Mouse (Mus musculus): ENCODE data around the gene Spint1. TPM values are rescaled to one million over a fixed set of nuclear protein-coding genes. Genes with fewer than 3 reads are reported as not detected.

The Spint1 gene
- polyA plus RNA-seq (2016; fragmentation: Nextera tagmentation; extraction: Ambion mirVana): 1.2 and 1.7 TPM in 2 replicates

DNA sequence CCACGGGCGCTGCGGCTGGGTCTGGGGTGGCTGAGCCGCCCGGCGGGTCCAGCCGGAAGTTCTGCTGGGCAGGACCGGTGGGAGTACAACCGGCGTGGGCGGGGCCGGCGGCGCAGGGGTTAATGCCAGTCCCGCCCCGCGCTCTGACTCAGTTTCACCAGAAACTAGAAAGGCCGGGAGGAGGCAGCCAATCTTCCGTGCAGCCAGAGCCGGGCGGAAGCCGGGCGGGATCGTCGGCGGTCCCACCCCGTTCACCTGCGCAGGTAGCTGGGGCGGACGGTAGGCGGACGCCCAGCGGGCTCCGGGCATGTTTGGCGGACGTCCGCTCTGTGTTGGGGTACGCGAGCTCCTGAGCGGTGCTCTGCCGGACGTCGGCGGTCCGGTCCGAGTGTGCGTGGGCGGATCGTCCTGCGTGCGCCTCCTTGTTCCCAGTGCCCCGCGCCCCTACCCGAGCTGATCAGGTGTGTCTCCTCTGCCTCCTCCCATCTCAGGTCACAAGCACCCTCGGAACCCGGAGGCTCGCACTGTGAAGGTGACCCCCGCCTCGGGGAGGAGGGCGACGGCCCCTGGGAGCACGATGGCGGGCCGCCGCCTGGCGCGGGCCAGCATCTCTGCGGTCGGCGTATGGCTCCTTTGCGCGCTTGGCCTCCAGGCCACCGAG is at the start of gene Spint1:
Spint1 (plus strand) TSS at position 153 of the 661 bp plus-strand sequence.
- Histone ChIP-seq H3K27me3 (replicated peaks) (peaks cover 52% of the 10 kb centered on the region), H3K4me2 (replicated peaks) (peak within 1 kb of the TSS; percentile 67), H3K9ac (0 out of 2 replicates have a peak within 1 kb of the TSS, but pooled peaks have one; percentile 30), H3K4me3 (peak within 1 kb of the TSS; percentile 37), H3K4me1 (peaks cover 13% of the 10 kb centered on the region), H3K36me3 (no peaks in the 10 kb centered on the region), H3K9me3 (no peaks in the 10 kb centered on the region), H3K27ac (no peak within 1 kb of the TSS)
- WGBS: under 1% methylated on average over 73 of the region's 73 CpGs
- no peak for ATAC-seq (ENCODE audit: low FRiP score, low read depth)

DNA sequence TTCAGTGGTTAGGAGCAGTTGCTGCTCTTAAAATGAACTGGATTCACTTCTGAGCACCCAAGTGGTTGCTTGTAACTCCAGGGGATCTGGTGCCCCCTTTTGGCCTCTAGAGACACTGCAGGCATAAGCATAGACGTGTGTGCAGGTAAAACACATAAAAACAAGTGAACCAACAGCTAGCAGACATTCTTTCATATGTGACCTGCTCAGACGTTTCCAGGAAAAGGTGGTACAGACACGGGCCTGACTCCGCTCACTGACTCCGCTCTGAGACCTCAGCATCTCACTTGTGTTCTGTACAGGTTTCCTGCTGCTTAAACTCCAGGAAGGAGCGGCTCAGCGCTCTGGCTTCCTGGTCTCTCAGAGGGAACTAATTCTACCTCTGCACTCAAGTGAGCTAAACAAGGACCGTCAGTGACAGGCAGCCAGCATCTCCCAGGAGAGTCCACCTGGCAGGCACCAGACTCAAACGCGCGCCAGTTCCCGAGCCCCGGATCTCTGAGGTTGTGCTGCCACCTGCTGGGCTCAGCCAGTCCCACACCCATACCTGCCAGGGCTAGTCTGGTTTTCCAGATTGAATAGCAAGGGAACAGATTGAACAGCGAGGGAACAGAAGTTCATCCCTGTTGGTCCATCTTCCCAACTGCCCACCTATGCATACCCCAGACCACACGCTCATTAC is 48.0 kb upstream of the Spint1 start:
- peaks cover 4% of the 10 kb centered on the region; the same call in 1 of the 2 replicates for H3K4me1 ChIP-seq
- no peak overlapping the region for H3K27ac ChIP-seq
- 0 out of 2 replicates have a peak overlapping the region, but pooled peaks have one; percentile 9 for H3K4me3 ChIP-seq
- peak overlapping the region; percentile 62 for H3K4me2 ChIP-seq (replicated peaks)
- no peak overlapping the region for H3K9ac ChIP-seq
- H3K27me3 ChIP-seq (replicated peaks): no peaks in the 10 kb centered on the region
- peaks cover 10% of the 10 kb centered on the region for H3K36me3 ChIP-seq
- WGBS: 7% methylated on average over 15 of the region's 15 CpGs
- H3K9me3 ChIP-seq: no peaks in the 10 kb centered on the region
- peak; percentile 86 for ATAC-seq (ENCODE audit: low FRiP score, low read depth)

- Histone ChIP-seq H3K27me3 (replicated peaks) (no peaks in the 10 kb centered on the region), H3K4me3 (no peak overlapping the region), H3K9me3 (no peaks in the 10 kb centered on the region), H3K36me3 (no peaks in the 10 kb centered on the region), H3K9ac (no peak overlapping the region), H3K27ac (no peak overlapping the region), H3K4me1 (peaks cover 4% of the 10 kb centered on the region; the same call in 1 of the 2 replicates), H3K4me2 (replicated peaks) (no peak overlapping the region)
- no peak for ATAC-seq (ENCODE audit: low FRiP score, low read depth)
- WGBS: 89% methylated on average over 5 of the region's 5 CpGs
Measured at GRCm38 (mm10) chr2:119190969-119191368, 46.2 kb upstream of the Spint1 start.

- Histone ChIP-seq H3K36me3 (no peaks in the 10 kb centered on the region), H3K27ac (no peak overlapping the region), H3K4me2 (replicated peaks) (no peak overlapping the region), H3K27me3 (replicated peaks) (no peaks in the 10 kb centered on the region), H3K4me3 (no peak overlapping the region), H3K4me1 (peaks cover 3% of the 10 kb centered on the region; the same call in 1 of the 2 replicates), H3K9ac (no peak overlapping the region), H3K9me3 (no peaks in the 10 kb centered on the region)
- no peak for ATAC-seq (ENCODE audit: low FRiP score, low read depth)
- WGBS: 92% methylated on average over 5 of the region's 5 CpGs
Measured at GRCm38 (mm10) chr2:119194140-119194539, 43.0 kb upstream of the Spint1 start.

DNA sequence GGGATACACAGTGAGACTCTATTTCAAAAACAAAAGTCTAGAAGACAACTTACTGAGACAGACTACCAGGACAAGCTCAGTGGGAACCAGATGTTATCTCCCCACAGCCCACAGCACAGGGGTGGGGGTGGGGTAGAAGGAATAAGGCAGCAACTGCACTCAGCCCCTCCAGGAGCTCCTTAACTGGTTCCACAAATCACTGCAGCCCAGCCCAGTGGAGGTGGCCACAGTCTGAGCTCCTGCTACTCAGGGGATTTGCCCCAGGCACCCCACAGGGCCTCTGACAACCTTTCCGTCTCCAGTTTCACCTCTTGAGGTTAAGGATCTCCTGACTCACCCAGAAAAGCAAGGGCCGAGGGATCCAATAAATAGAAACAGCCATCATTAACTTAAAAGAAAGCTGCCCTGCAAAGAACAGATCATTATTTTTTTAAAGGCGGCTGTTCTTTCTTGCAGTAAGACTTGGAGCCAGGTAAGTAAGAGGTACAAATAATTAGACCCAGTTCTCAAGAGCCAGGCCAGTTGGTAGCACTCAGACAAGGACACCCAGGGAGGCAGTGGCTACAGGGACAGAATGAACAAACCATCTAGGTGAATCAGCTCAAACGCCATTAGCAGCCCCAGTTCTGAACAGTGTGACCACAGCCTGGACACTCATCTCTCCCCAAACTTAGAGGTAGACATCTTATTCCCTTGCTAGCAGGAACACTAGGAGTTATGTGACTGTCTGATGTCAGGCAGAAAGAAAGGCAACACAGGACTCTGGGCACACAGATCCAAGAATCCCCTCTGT is 40.6 kb upstream of the Spint1 start:
- Histone ChIP-seq H3K27me3 (replicated peaks) (no peaks in the 10 kb centered on the region), H3K4me1 (no peaks in the 10 kb centered on the region), H3K4me3 (no peak overlapping the region), H3K27ac (no peak overlapping the region), H3K9ac (no peak overlapping the region), H3K4me2 (replicated peaks) (no peak overlapping the region), H3K9me3 (no peaks in the 10 kb centered on the region), H3K36me3 (no peaks in the 10 kb centered on the region)
- no peak for ATAC-seq (ENCODE audit: low FRiP score, low read depth)
- 38% methylated on average over 4 of the region's 4 CpGs for WGBS

DNA sequence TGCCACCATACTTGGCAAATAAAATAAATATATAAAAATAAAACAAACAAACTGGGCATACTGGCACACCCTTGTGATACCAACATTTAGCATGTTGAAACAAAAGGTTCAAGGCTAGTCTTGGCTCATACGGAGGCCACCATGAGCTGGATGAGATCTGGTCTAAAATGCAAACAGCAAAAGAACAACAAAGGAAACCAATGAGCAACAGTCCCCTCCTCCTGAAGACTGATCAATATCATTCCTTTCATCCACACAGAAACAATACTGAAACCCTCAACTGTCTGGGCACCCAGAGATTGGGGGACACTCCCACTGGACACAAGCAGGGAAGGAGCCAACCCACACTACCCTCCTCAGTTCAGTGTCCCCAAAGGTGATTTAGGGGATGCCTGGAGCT is 39.7 kb upstream of the Spint1 start:
- Histone ChIP-seq H3K27me3 (replicated peaks) (no peaks in the 10 kb centered on the region), H3K27ac (no peak overlapping the region), H3K9me3 (no peaks in the 10 kb centered on the region), H3K36me3 (no peaks in the 10 kb centered on the region), H3K4me2 (replicated peaks) (no peak overlapping the region), H3K4me3 (no peak overlapping the region), H3K9ac (no peak overlapping the region), H3K4me1 (no peaks in the 10 kb centered on the region)
- ATAC-seq (ENCODE audit: low FRiP score, low read depth): no peak
- WGBS: 89% methylated on average over 1 of the region's 1 CpGs

GRCm38 (mm10) chr2:119198049-119198448 is 39.1 kb upstream of the Spint1 start:
- no peaks in the 10 kb centered on the region for H3K4me1 ChIP-seq
- no peak overlapping the region for H3K4me2 ChIP-seq (replicated peaks)
- H3K27ac ChIP-seq: no peak overlapping the region
- no peaks in the 10 kb centered on the region for H3K27me3 ChIP-seq (replicated peaks)
- no peaks in the 10 kb centered on the region for H3K36me3 ChIP-seq
- H3K9ac ChIP-seq: no peak overlapping the region
- 64% methylated on average over 1 of the region's 1 CpGs for WGBS
- no peak for ATAC-seq (ENCODE audit: low FRiP score, low read depth)
- no peak overlapping the region for H3K4me3 ChIP-seq
- no peaks in the 10 kb centered on the region for H3K9me3 ChIP-seq

GRCm38 (mm10) chr2:119198934-119199333 is 38.2 kb upstream of the Spint1 start:
- Histone ChIP-seq H3K27me3 (replicated peaks) (no peaks in the 10 kb centered on the region), H3K4me1 (peaks cover 5% of the 10 kb centered on the region; the same call in 1 of the 2 replicates), H3K9ac (no peak overlapping the region), H3K27ac (no peak overlapping the region), H3K4me3 (no peak overlapping the region), H3K9me3 (no peaks in the 10 kb centered on the region), H3K4me2 (replicated peaks) (no peak overlapping the region), H3K36me3 (no peaks in the 10 kb centered on the region)
- no peak for ATAC-seq (ENCODE audit: low FRiP score, low read depth)
- WGBS: 80% methylated on average over 3 of the region's 3 CpGs

DNA sequence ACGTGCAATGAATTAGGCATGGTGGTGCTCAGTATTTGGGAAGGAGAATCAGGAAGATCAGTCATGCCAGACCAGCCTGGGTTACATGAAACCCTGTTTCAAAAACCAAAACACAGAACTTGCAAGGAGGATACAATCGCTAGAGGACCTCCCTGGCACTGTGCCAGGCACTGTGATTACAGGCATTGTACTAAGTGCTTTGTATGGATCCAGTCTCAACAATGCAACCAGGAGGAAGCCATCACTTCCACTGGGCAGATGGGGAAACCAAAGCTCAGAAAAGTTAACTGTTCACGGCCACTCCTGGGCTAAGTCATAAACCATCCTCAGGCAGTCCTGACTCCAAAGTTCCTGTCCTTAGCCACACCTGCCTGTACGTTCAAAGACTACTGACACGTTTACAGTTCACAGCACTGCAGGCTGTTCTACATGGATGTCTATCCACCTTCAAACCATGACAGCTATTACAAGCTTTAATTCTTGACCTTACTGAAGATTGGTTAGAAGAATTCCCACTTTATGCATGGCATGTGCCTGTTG is 34.2 kb upstream of the Spint1 start:
- no peak for ATAC-seq (ENCODE audit: low FRiP score, low read depth)
- H3K4me2 ChIP-seq (replicated peaks): no peak overlapping the region
- no peaks in the 10 kb centered on the region for H3K27me3 ChIP-seq (replicated peaks)
- peaks cover 12% of the 10 kb centered on the region for H3K4me1 ChIP-seq
- no peaks in the 10 kb centered on the region for H3K36me3 ChIP-seq
- no peak overlapping the region for H3K9ac ChIP-seq
- WGBS: 61% methylated on average over 5 of the region's 5 CpGs
- no peak overlapping the region for H3K27ac ChIP-seq
- H3K4me3 ChIP-seq: no peak overlapping the region
- no peaks in the 10 kb centered on the region for H3K9me3 ChIP-seq

DNA sequence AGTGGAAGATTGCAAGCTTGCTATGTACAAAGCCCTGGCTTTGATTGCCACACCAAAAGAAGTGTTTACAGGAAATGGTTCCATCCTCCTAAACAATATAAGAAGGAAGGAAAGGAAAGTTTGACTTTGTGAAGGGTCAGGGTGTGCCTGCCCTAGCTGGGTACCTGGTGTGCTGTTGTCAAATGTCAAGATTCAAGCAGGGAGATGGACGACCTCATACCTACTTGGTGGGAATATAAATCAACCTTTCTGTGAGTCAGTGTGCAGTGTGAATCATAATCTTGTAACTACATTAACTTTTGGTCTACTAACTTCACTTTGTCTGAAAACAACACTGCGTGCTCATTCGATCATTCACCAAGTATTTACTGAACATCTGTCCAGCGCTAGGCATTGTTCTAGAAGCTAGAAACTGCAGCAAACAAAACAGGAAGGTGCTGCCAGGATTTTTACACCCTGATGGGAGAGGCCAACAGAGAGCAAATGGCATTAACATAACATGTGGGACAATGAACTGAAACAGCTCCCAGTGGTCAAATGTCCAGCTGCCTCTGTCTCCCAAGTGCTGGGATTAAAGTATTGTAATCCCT is 33.2 kb upstream of the Spint1 start:
- ATAC-seq (ENCODE audit: low FRiP score, low read depth): no peak
- no peaks in the 10 kb centered on the region for H3K27me3 ChIP-seq (replicated peaks)
- no peak overlapping the region for H3K9ac ChIP-seq
- H3K4me1 ChIP-seq: peaks cover 12% of the 10 kb centered on the region
- 73% methylated on average over 4 of the region's 4 CpGs for WGBS
- no peak overlapping the region for H3K4me2 ChIP-seq (replicated peaks)
- H3K4me3 ChIP-seq: no peak overlapping the region
- no peaks in the 10 kb centered on the region for H3K9me3 ChIP-seq
- no peak overlapping the region for H3K27ac ChIP-seq
- no peaks in the 10 kb centered on the region for H3K36me3 ChIP-seq

GRCm38 (mm10) chr2:119207961-119208343 is 29.2 kb upstream of the Spint1 start:
- WGBS: 25% methylated on average over 6 of the region's 6 CpGs

More at GRCm38 (mm10) chr2:119207961-119208343, 29.2 kb upstream of the Spint1 start:
- H3K9ac ChIP-seq: peak overlapping the region; percentile 77
- H3K9me3 ChIP-seq: no peaks in the 10 kb centered on the region
- H3K27ac ChIP-seq: no peak overlapping the region
- ATAC-seq (ENCODE audit: low FRiP score, low read depth): no peak; the same call in 1 of the 2 replicates
- peaks cover 18% of the 10 kb centered on the region for H3K36me3 ChIP-seq
- peaks cover 20% of the 10 kb centered on the region for H3K4me1 ChIP-seq
- H3K4me2 ChIP-seq (replicated peaks): peak overlapping the region; percentile 61
- H3K4me3 ChIP-seq: peak overlapping the region; percentile 68
- no peaks in the 10 kb centered on the region for H3K27me3 ChIP-seq (replicated peaks)

All from neural tube, embryonic 12.5 days (tissue).